Mouse (Mus musculus) gastrocnemius, adult 8-10 months (tissue): ENCODE measurements at regions not wholly inside any gene's neighbourhood (a gene's known extent, or its start where the extent isn't known, plus 50 kb on each side); places are given as distances from the start of the nearest gene placed in this dataset.
A peak's percentile ranks its signal among the peaks of the same experiment; 100 is the strongest.
"Not testable (repeated sequence)": the region's sequence is repeated elsewhere in the genome, so short reads cannot be mapped to it uniquely, and the experiment has no call there.

Experiments
- DNase-seq, 2 experiments: peaks; one replicate each; pipeline ENCODE4 v3.0.0; 2022; ENCODE audit warnings: low spot score in 2 of 2

- no peak for DNase-seq
These were observed 250.6 kb downstream of the Trib2 start for GRCm38 (mm10) chr12:15565941-15566784.

GRCm38 (mm10) chr12:15562826-15563225 is 253.9 kb downstream of the Trib2 start:
- no peak for DNase-seq

- no peak for DNase-seq
These were observed 261.3 kb downstream of the Trib2 start for GRCm38 (mm10) chr12:15555471-15555870.

GRCm38 (mm10) chr12:15553681-15554007 is 263.1 kb downstream of the Trib2 start:
- no peak for DNase-seq

- no peak for DNase-seq
These were observed 263.6 kb downstream of the Trib2 start for GRCm38 (mm10) chr12:15552979-15553680.

GRCm38 (mm10) chr12:15552210-15552609 is 264.5 kb downstream of the Trib2 start:
- no peak for DNase-seq

GRCm38 (mm10) chr12:15551281-15551900 is 265.3 kb downstream of the Trib2 start:
- no peak for DNase-seq

- no peak for DNase-seq
These were observed 272.4 kb downstream of the Trib2 start for GRCm38 (mm10) chr12:15544351-15544750.

GRCm38 (mm10) chr12:15542486-15542885 is 274.2 kb downstream of the Trib2 start:
- no peak for DNase-seq

GRCm38 (mm10) chr12:15536852-15537368 is 279.8 kb downstream of the Trib2 start:
- DNase-seq: no peak

GRCm38 (mm10) chr12:15536247-15536646 is 280.5 kb downstream of the Trib2 start:
- no peak for DNase-seq

GRCm38 (mm10) chr12:15535822-15536221 is 280.9 kb downstream of the Trib2 start:
- DNase-seq: peak; percentile 68 to 69

- no peak for DNase-seq
These were observed 295.8 kb downstream of the Trib2 start for GRCm38 (mm10) chr12:15520783-15521407.

- no peak for DNase-seq
These were observed 304.7 kb downstream of the Trib2 start for GRCm38 (mm10) chr12:15511994-15512393.

- no peak for DNase-seq
These were observed 309.1 kb downstream of the Trib2 start for GRCm38 (mm10) chr12:15507576-15507975.

GRCm38 (mm10) chr12:15493640-15494039 is 323.1 kb downstream of the Trib2 start:
- DNase-seq: no peak

GRCm38 (mm10) chr12:15472741-15473140 is 344.0 kb downstream of the Trib2 start:
- no peak for DNase-seq

GRCm38 (mm10) chr12:15459429-15459828 is 357.3 kb downstream of the Trib2 start:
- no peak for DNase-seq

GRCm38 (mm10) chr12:15456369-15456768 is 360.4 kb downstream of the Trib2 start:
- not testable (repeated sequence) for DNase-seq

- no peak for DNase-seq
These were observed 361.0 kb downstream of the Trib2 start for GRCm38 (mm10) chr12:15455744-15456143.

GRCm38 (mm10) chr12:15449484-15449883 is 367.2 kb downstream of the Trib2 start:
- DNase-seq: no peak
